Mouse (Mus musculus) E14TG2a.4 (cell line): ENCODE results near the gene Prss23.

Source experiments
- H3K27me3 ChIP-seq: 2 replicates; pipeline ENCODE4 v1.6.1; 2014; ENCODE audit warnings: low read length, control low read depth; ENCODE audit not compliant: insufficient read depth
- H3K36me3 ChIP-seq: 2 replicates; pipeline ENCODE4 v1.6.1; 2014; ENCODE audit warnings: low read length, control low read depth; ENCODE audit not compliant: insufficient read depth
- H3K4me1 ChIP-seq: replicated peaks from 2 replicates; pipeline ENCODE4 v1.6.1; 2014; ENCODE audit warnings: low read depth, low read length, control low read depth
- H3K4me3 ChIP-seq: replicated peaks from 2 replicates; pipeline ENCODE4 v1.5.1; 2014; ENCODE audit warnings: mild to moderate bottlenecking, low read length
- H3K9me3 ChIP-seq: 2 replicates; pipeline ENCODE4 v1.6.1; 2014; ENCODE audit warnings: low read length, control low read depth
- CTCF ChIP-seq: conservative IDR thresholded peaks from 2 replicates; pipeline ENCODE4 v1.5.1; 2014; ENCODE audit warnings: low read length
- NANOG ChIP-seq: IDR thresholded peaks from 2 replicates; pipeline ENCODE4 v1.6.1; 2014; ENCODE audit warnings: borderline replicate concordance, low read length, mixed read lengths
- POU5F1 ChIP-seq: IDR thresholded peaks from 2 replicates; pipeline ENCODE4 v1.6.1; 2014; ENCODE audit warnings: low read length, borderline replicate concordance

The Prss23 gene

GRCm38 (mm10) chr7:89460911-89461310 lies 66.1 kb downstream of the Prss23 start:
- Histone ChIP-seq H3K9me3 (no peaks in the 10 kb centered on the region), H3K36me3 (no peaks in the 10 kb centered on the region), H3K27me3 (no peaks in the 10 kb centered on the region), H3K4me1 (no peaks in the 10 kb centered on the region), H3K4me3 (no peak overlapping the region)
- TF ChIP-seq CTCF (no peak), POU5F1 (no peak), NANOG (no peak)

- H3K9me3 ChIP-seq = no peaks in the 10 kb centered on the region
- no peak for TF ChIP-seq POU5F1
- TF ChIP-seq CTCF = no peak
- no peak for TF ChIP-seq NANOG
- no peaks in the 10 kb centered on the region for H3K4me1 ChIP-seq
- no peak overlapping the region for H3K4me3 ChIP-seq
- no peaks in the 10 kb centered on the region for H3K36me3 ChIP-seq
- no peaks in the 10 kb centered on the region for H3K27me3 ChIP-seq
Observed at GRCm38 (mm10) chr7:89459691-89460090, 67.3 kb downstream of the Prss23 start.
